Mouse (Mus musculus) G1E (cell line): ENCODE measurements at regions not wholly inside any gene's neighbourhood (a gene's known extent, or its start where the extent isn't known, plus 50 kb on each side); places are given as distances from the start of the nearest gene placed in this dataset.

Experiments
- CTCF ChIP-seq: IDR thresholded peaks from 2 replicates; pipeline ENCODE4 v1.5.1; 2012; ENCODE audit warnings: low read depth, low read length, inconsistent platforms, mixed read lengths
- POLR2AphosphoS5 ChIP-seq: IDR thresholded peaks from 2 replicates; pipeline ENCODE4 v1.6.1; 2012; ENCODE audit warnings: low read depth, low read length, inconsistent platforms; ENCODE audit not compliant: insufficient replicate concordance
- TAL1 ChIP-seq: conservative IDR thresholded peaks from 2 replicates; pipeline ENCODE4 v1.6.1; 2012; ENCODE audit warnings: low read depth, low read length, inconsistent platforms, mixed read lengths

GRCm38 (mm10) chr1:144965736-144966135 lies 190.5 kb upstream of the Rgs18 start:
- no peak for TF ChIP-seq CTCF
- TF ChIP-seq POLR2AphosphoS5 = no peak
- TF ChIP-seq TAL1 = no peak
